8 mouse cellular contexts compared by ENCODE assay signal in genomic region chr5:4485542-4486390, GRCm38 (mm10).
DNase-seq lines count a peak whose midpoint lies in the region; ATAC-seq and TF ChIP-seq lines count a peak whose summit lies in the region.

No protein-coding gene starts in this region.

- no peaks in the 10 kb centered on the region; the same call in 1 of the 2 replicates for H3K9me3 ChIP-seq in limb, embryonic 10.5 days (replicated peaks)
- no peaks in the 10 kb centered on the region for H3K9me3 ChIP-seq in neural tube, embryonic 12.5 days
- H3K9me3 ChIP-seq in liver, embryonic 11.5 days (ENCODE audit: control insufficient read depth, low read length): no peaks in the 10 kb centered on the region

- DNase-seq in Patski (ENCODE audit: low read depth, low spot score): no peak
- DNase-seq in cerebellum, adult 9-11 months: peak; percentile 99
- peak; percentile 39 for DNase-seq in gastrocnemius, adult 2 months
- peak; percentile 73 for DNase-seq in limb, embryonic 10.5 days (ENCODE audit: low spot score)
- no peak for DNase-seq in urinary bladder, postnatal 10 days (ENCODE audit: low spot score)
- DNase-seq in liver, embryonic 11.5 days (ENCODE audit: low spot score): no peak
- DNase-seq in urinary bladder, postnatal 4 days (ENCODE audit: low spot score in 2 of 2): no peak

- peaks cover 36% of the 10 kb centered on the region for H3K4me1 ChIP-seq in limb, embryonic 10.5 days
- peaks cover 10% of the 10 kb centered on the region for H3K4me1 ChIP-seq in neural tube, embryonic 12.5 days
- H3K4me1 ChIP-seq in liver, embryonic 11.5 days (replicated peaks; ENCODE audit: control insufficient read depth, insufficient read depth, low read length): no peaks in the 10 kb centered on the region; the same call in 1 of the 2 replicates

- in situ Hi-C loops in Patski (cut with MboI; ENCODE audit: low pct_unique_long_range_greater_than_20kb): no loop called here

- H3K27me3 ChIP-seq in Patski: no peaks in the 10 kb centered on the region
- no peaks in the 10 kb centered on the region for H3K27me3 ChIP-seq in limb, embryonic 10.5 days (ENCODE audit: low read depth, poor library complexity, severe bottlenecking)
- no peaks in the 10 kb centered on the region for H3K27me3 ChIP-seq in neural tube, embryonic 12.5 days (replicated peaks)
- H3K27me3 ChIP-seq in liver, embryonic 11.5 days (replicated peaks; ENCODE audit: control insufficient read depth, insufficient read depth, low read length): no peaks in the 10 kb centered on the region

- intact Hi-C loops in gastrocnemius, adult 2 months (cut with DNase I): no loop called here

- POLR2A ChIA-PET in Patski (lab: Charles Lee): interaction anchor here (1.5 kb wide), 2 partner anchors 9 to 11 kb away, joined by 3 read pairs; no protein-coding TSS in a partner anchor

- no peaks in the 10 kb centered on the region for H3K36me3 ChIP-seq in limb, embryonic 10.5 days
- H3K36me3 ChIP-seq in neural tube, embryonic 12.5 days: no peaks in the 10 kb centered on the region
- no peaks in the 10 kb centered on the region for H3K36me3 ChIP-seq in liver, embryonic 11.5 days (ENCODE audit: control insufficient read depth, insufficient read depth, low read length)

- no peak overlapping the region for H3K4me3 ChIP-seq in gastrocnemius, adult 2 months
- H3K4me3 ChIP-seq in limb, embryonic 10.5 days: no peak overlapping the region
- H3K4me3 ChIP-seq in neural tube, embryonic 12.5 days: no peak overlapping the region
- no peak overlapping the region for H3K4me3 ChIP-seq in liver, embryonic 11.5 days (ENCODE audit: low read depth, low read length)

- no peak overlapping the region for H3K4me2 ChIP-seq in neural tube, embryonic 12.5 days (replicated peaks)
- H3K4me2 ChIP-seq in liver, embryonic 11.5 days: no peak overlapping the region

- H3K9ac ChIP-seq in neural tube, embryonic 12.5 days: no peak overlapping the region
- H3K9ac ChIP-seq in liver, embryonic 11.5 days (ENCODE audit: low read depth, low read length): no peak overlapping the region

- peak; percentile 10 for ATAC-seq in Patski
- peak; percentile 62 for ATAC-seq in neural tube, embryonic 12.5 days (ENCODE audit: low FRiP score, low read depth)
- no peak for ATAC-seq in liver, embryonic 11.5 days (replicated peaks; ENCODE audit: low FRiP score)

- WGBS in limb, embryonic 10.5 days: 42% methylated on average over 10 of the region's 10 CpGs
- WGBS in neural tube, embryonic 12.5 days: 41% methylated on average over 10 of the region's 10 CpGs
- WGBS in liver, embryonic 11.5 days: 70% methylated on average over 10 of the region's 10 CpGs

- peak overlapping the region; percentile 51 for H3K27ac ChIP-seq in gastrocnemius, adult 2 months
- H3K27ac ChIP-seq in limb, embryonic 10.5 days: peak overlapping the region; percentile 89
- H3K27ac ChIP-seq in neural tube, embryonic 12.5 days: no peak overlapping the region
- no peak overlapping the region for H3K27ac ChIP-seq in liver, embryonic 11.5 days (ENCODE audit: low read depth, low read length)

- CTCF ChIA-PET in Patski (lab: Charles Lee): interaction anchor here (1.2 kb wide), 1 partner anchor 12 kb away, joined by 3 read pairs; no protein-coding TSS in a partner anchor

- TF ChIP-seq CTCF in Patski (IDR thresholded peaks at IDR 0.05): no peak
- no peak for TF ChIP-seq CTCF in gastrocnemius, adult 2 months (IDR thresholded peaks at IDR 0.05)

Comparison
In these comparisons a context has a peak if more than half of its experiments do, and no peak if none do; other contexts are left out.
1. DNase-seq: peak in cerebellum, adult 9-11 months (single experiment), gastrocnemius, adult 2 months (single experiment) and limb, embryonic 10.5 days (single experiment); none in Patski (single experiment), urinary bladder, postnatal 10 days (single experiment), liver, embryonic 11.5 days (single experiment) and urinary bladder, postnatal 4 days (0 of 2).
2. H3K27ac ChIP-seq: peak in gastrocnemius, adult 2 months (single experiment) and limb, embryonic 10.5 days (single experiment); none in neural tube, embryonic 12.5 days (single experiment) and liver, embryonic 11.5 days (single experiment).